Mouse (Mus musculus) neural tube, embryonic 13.5 days (tissue): Measurements from ENCODE around the gene Poc1a. TPM values are rescaled to one million over a fixed set of nuclear protein-coding genes. Genes with fewer than 3 reads are reported as not detected.
A peak's percentile ranks its signal among the peaks of the same experiment; 100 is the strongest.

Source experiments
- ATAC-seq: fragments of 200-750 bp; cut with Nextera tagmentation; 2 replicates; pipeline ENCODE4 v1.8.0; 2017; ENCODE audit warnings: low read depth, mild to moderate bottlenecking, moderate TSS enrichment, moderate library complexity
- H3K27ac ChIP-seq: fragments of 300-500 bp; sonication (generic); replicated peaks from 2 replicates; pipeline ENCODE4 v1.5.1; 2015; ENCODE audit warnings: moderate library complexity, mild to moderate bottlenecking, inconsistent platforms
- H3K27me3 ChIP-seq: fragments of 300-500 bp; sonication (generic); 2 replicates; pipeline ENCODE4 v1.6.1; 2015; ENCODE audit warnings: mild to moderate bottlenecking, inconsistent platforms
- H3K36me3 ChIP-seq: fragments of 300-500 bp; sonication (generic); 2 replicates; pipeline ENCODE4 v1.6.1; 2015; ENCODE audit warnings: mild to moderate bottlenecking, inconsistent platforms
- H3K4me1 ChIP-seq: fragments of 300-500 bp; sonication (generic); replicated peaks from 2 replicates; pipeline ENCODE4 v1.6.1; 2015; ENCODE audit warnings: inconsistent platforms
- H3K4me2 ChIP-seq: fragments of 300-500 bp; sonication (generic); 2 replicates; pipeline ENCODE4 v1.6.1; 2015; ENCODE audit warnings: inconsistent platforms, mild to moderate bottlenecking, moderate library complexity
- H3K4me3 ChIP-seq: fragments of 300-500 bp; sonication (generic); 2 replicates; pipeline ENCODE4 v1.5.1; 2015; ENCODE audit warnings: mild to moderate bottlenecking, inconsistent platforms
- H3K9ac ChIP-seq: fragments of 300-500 bp; sonication (generic); 2 replicates; pipeline ENCODE4 v1.6.1; 2015; ENCODE audit warnings: moderate library complexity, mild to moderate bottlenecking, inconsistent platforms
- H3K9me3 ChIP-seq: fragments of 300-500 bp; sonication (generic); 2 replicates; pipeline ENCODE4 v1.6.1; 2016; ENCODE audit warnings: inconsistent platforms
- WGBS: fragments of 180-500 bp; shearing (Covaris S2); methylation state at CpG from one replicate; pipeline ENCODE4 v1.1.7; 2015; 5-methylcytosine and 5-hydroxymethylcytosine counted together
- polyA plus RNA-seq: library from polyadenylated mRNA; unstranded; fragments of >200 nt; fragmentation: Nextera tagmentation; extraction: Ambion mirVana; gene quantifications from 2 replicates; pipeline ENCODE4 v1.2.1, GENCODE M21; 2015

Gene Poc1a
- 8.0 and 8.4 TPM in 2 replicates for polyA plus RNA-seq

- Histone ChIP-seq H3K4me2 (peak within 1 kb of the TSS; percentile 82), H3K36me3 (0 out of 2 replicates have a peak, but pooled peaks cover 7% of the 10 kb centered on the region), H3K9me3 (no peaks in the 10 kb centered on the region), H3K4me1 (peaks cover 19% of the 10 kb centered on the region), H3K9ac (peak within 1 kb of the TSS; percentile 76), H3K4me3 (peak within 1 kb of the TSS; percentile 50), H3K27me3 (no peaks in the 10 kb centered on the region), H3K27ac (peak within 1 kb of the TSS; percentile 74)
- WGBS = under 1% methylated on average over 47 of the region's 47 CpGs
- ATAC-seq = peak; percentile 98
These were observed at the start of gene Poc1a for GRCm38 (mm10) chr9:106280808-106281544. TSS of gene Poc1a (plus strand) at chr9:106281061.

- H3K4me2 ChIP-seq = no peak overlapping the region
- 85% methylated on average over 7 of the region's 7 CpGs for WGBS
- no peak for ATAC-seq
- H3K36me3 ChIP-seq = peaks cover 41% of the 10 kb centered on the region
- H3K4me1 ChIP-seq = peaks cover 3% of the 10 kb centered on the region; the same call in 1 of the 2 replicates
- H3K9me3 ChIP-seq = no peaks in the 10 kb centered on the region
- H3K27ac ChIP-seq = no peak overlapping the region
- H3K9ac ChIP-seq = no peak overlapping the region
- no peaks in the 10 kb centered on the region for H3K27me3 ChIP-seq
- H3K4me3 ChIP-seq = no peak overlapping the region
These were observed 49.6 kb upstream of the Poc1a start for GRCm38 (mm10) chr9:106231220-106231619.

- Histone ChIP-seq H3K27ac (no peak overlapping the region), H3K9ac (no peak overlapping the region), H3K9me3 (no peaks in the 10 kb centered on the region), H3K4me1 (no peaks in the 10 kb centered on the region), H3K4me2 (no peak overlapping the region), H3K4me3 (no peak overlapping the region), H3K27me3 (no peaks in the 10 kb centered on the region), H3K36me3 (peaks cover 46% of the 10 kb centered on the region)
- WGBS = 95% methylated on average over 4 of the region's 4 CpGs
- no peak for ATAC-seq
These were observed 49.0 kb upstream of the Poc1a start for GRCm38 (mm10) chr9:106231816-106232215.

GRCm38 (mm10) chr9:106232956-106233355, 47.9 kb upstream of the Poc1a start:
- no peaks in the 10 kb centered on the region for H3K4me1 ChIP-seq
- no peak overlapping the region for H3K4me3 ChIP-seq
- no peak for ATAC-seq
- H3K9ac ChIP-seq = no peak overlapping the region
- 92% methylated on average over 3 of the region's 3 CpGs for whole genome bisulfite sequencing
- H3K36me3 ChIP-seq = peaks cover 58% of the 10 kb centered on the region
- no peak overlapping the region for H3K27ac ChIP-seq
- H3K9me3 ChIP-seq = no peaks in the 10 kb centered on the region
- H3K4me2 ChIP-seq = no peak overlapping the region
- H3K27me3 ChIP-seq = no peaks in the 10 kb centered on the region

GRCm38 (mm10) chr9:106233953-106234352, 46.9 kb upstream of the Poc1a start:
- no peak for ATAC-seq
- Histone ChIP-seq H3K9ac (no peak overlapping the region), H3K36me3 (peaks cover 68% of the 10 kb centered on the region), H3K4me2 (no peak overlapping the region), H3K4me1 (no peaks in the 10 kb centered on the region), H3K27ac (no peak overlapping the region), H3K4me3 (no peak overlapping the region), H3K27me3 (no peaks in the 10 kb centered on the region), H3K9me3 (no peaks in the 10 kb centered on the region)
- WGBS = 75% methylated on average over 6 of the region's 6 CpGs

- Histone ChIP-seq H3K4me1 (no peaks in the 10 kb centered on the region), H3K27ac (no peak overlapping the region), H3K4me3 (no peak overlapping the region), H3K4me2 (no peak overlapping the region), H3K27me3 (no peaks in the 10 kb centered on the region), H3K36me3 (peaks cover 81% of the 10 kb centered on the region), H3K9ac (no peak overlapping the region), H3K9me3 (no peaks in the 10 kb centered on the region)
- 85% methylated on average over 23 of the region's 23 CpGs for WGBS
- ATAC-seq = no peak
These were observed 45.5 kb upstream of the Poc1a start for GRCm38 (mm10) chr9:106235194-106235830.

GRCm38 (mm10) chr9:106236156-106236817, 44.6 kb upstream of the Poc1a start:
- H3K4me3 ChIP-seq = no peak overlapping the region
- no peak overlapping the region for H3K27ac ChIP-seq
- H3K36me3 ChIP-seq = peaks cover 91% of the 10 kb centered on the region
- no peak for ATAC-seq
- no peak overlapping the region for H3K4me2 ChIP-seq
- H3K9me3 ChIP-seq = no peaks in the 10 kb centered on the region
- WGBS = 94% methylated on average over 23 of the region's 23 CpGs
- no peak overlapping the region for H3K9ac ChIP-seq
- no peaks in the 10 kb centered on the region for H3K4me1 ChIP-seq
- no peaks in the 10 kb centered on the region for H3K27me3 ChIP-seq

- Histone ChIP-seq H3K36me3 (peaks cover 96% of the 10 kb centered on the region), H3K27me3 (no peaks in the 10 kb centered on the region), H3K9me3 (no peaks in the 10 kb centered on the region), H3K27ac (no peak overlapping the region), H3K9ac (no peak overlapping the region), H3K4me3 (no peak overlapping the region), H3K4me1 (no peaks in the 10 kb centered on the region), H3K4me2 (no peak overlapping the region)
- no peak for ATAC-seq
- WGBS = 88% methylated on average over 3 of the region's 3 CpGs
These were observed 44.0 kb upstream of the Poc1a start for GRCm38 (mm10) chr9:106236818-106237211.

- Histone ChIP-seq H3K9me3 (no peaks in the 10 kb centered on the region), H3K4me1 (no peaks in the 10 kb centered on the region), H3K4me3 (no peak overlapping the region), H3K9ac (no peak overlapping the region), H3K36me3 (peaks cover 100% of the 10 kb centered on the region), H3K27me3 (no peaks in the 10 kb centered on the region), H3K4me2 (no peak overlapping the region), H3K27ac (no peak overlapping the region)
- WGBS = 94% methylated on average over 8 of the region's 8 CpGs
- no peak for ATAC-seq
These were observed 43.5 kb upstream of the Poc1a start for GRCm38 (mm10) chr9:106237401-106237800.

- H3K36me3 ChIP-seq = peaks cover 100% of the 10 kb centered on the region
- H3K4me3 ChIP-seq = no peak overlapping the region
- H3K27me3 ChIP-seq = no peaks in the 10 kb centered on the region
- no peak overlapping the region for H3K27ac ChIP-seq
- no peak for ATAC-seq
- 95% methylated on average over 10 of the region's 10 CpGs for WGBS
- no peak overlapping the region for H3K9ac ChIP-seq
- no peaks in the 10 kb centered on the region for H3K4me1 ChIP-seq
- H3K9me3 ChIP-seq = no peaks in the 10 kb centered on the region
- H3K4me2 ChIP-seq = no peak overlapping the region
These were observed 43.0 kb upstream of the Poc1a start for GRCm38 (mm10) chr9:106237878-106238277.

- no peak overlapping the region for H3K27ac ChIP-seq
These were observed 39.2 kb upstream of the Poc1a start for GRCm38 (mm10) chr9:106241541-106242164.

More at GRCm38 (mm10) chr9:106241541-106242164, 39.2 kb upstream of the Poc1a start:
- no peaks in the 10 kb centered on the region for H3K9me3 ChIP-seq
- no peaks in the 10 kb centered on the region for H3K27me3 ChIP-seq
- ATAC-seq = no peak
- 89% methylated on average over 10 of the region's 10 CpGs for WGBS
- H3K9ac ChIP-seq = no peak overlapping the region
- H3K4me3 ChIP-seq = no peak overlapping the region
- peaks cover 76% of the 10 kb centered on the region for H3K36me3 ChIP-seq
- H3K4me2 ChIP-seq = no peak overlapping the region
- H3K4me1 ChIP-seq = peaks cover 7% of the 10 kb centered on the region
